Mouse (Mus musculus) spleen, postnatal 10 days (tissue): ENCODE measurements at regions not wholly inside any gene's neighbourhood (a gene's known extent, or its start where the extent isn't known, plus 50 kb on each side); places are given as distances from the start of the nearest gene placed in this dataset.

ENCODE experiments used
- DNase-seq, 2 experiments: peaks; one replicate each; pipeline ENCODE4 v3.0.0; 2021 to 2022; ENCODE audit warnings: low spot score in 2 of 2

DNA sequence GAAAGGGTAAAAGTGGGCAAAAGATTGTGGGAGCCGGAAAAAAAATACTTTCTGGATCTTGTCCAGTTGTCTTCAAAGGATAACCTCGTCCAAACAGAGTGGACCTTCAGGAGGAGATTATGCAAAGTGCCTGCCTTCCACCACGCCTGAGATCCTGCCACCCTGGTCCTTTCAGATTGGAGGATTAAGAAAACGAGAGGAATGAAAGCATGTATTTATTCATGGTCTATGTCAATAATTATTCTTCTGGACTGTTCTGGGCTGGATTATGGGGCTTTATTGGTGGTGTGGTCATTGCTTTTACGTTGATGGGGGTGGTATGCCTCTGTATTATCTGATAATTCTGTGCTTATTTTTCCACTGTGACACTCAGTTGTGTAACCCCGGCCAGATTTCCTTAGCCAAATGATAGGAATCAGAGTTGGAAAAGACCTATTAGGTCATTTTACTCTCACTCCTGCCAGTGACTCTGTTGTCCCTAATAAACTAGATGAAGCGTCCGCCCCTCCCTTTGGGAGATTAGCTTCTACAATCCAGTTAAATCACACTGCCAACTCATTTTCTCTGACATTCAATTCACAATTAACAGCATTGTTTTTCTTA lies 656.3 kb downstream of the Slc22a22 start:
- no peak for DNase-seq

DNA sequence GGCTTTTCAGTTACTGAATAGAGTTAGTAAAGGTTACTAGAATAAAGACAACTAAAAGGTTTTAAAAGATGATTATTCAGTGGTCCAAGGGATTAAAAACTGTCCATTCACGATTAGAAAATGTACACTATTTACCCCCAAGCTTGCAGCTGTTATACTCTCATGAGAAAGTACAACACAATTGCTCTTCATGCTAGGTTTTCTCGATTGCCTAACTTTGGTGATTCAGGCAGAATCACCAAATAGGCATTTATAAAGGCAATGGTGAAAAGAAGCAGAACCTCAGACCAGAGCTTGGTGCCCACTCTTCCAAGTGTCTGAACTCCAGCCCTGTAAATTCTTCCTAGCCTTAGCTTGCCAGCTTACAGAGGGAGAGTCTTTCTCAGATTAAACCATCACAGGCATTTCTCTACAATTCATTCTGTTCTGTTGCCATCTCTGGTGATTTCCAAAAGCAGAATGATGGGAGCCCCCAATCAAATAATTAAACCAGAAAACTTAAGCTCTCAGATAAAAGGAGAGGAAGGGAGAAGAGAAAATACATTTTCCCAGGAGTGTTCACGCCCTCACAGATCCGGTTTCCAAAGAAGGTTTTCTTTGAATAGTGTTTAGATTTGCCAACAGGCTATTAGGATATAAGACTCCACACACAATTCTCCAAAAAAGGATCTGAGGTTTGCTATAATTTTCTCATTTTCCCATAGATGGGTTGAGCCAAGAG lies 657.0 kb downstream of the Slc22a22 start:
- DNase-seq: no peak

DNA sequence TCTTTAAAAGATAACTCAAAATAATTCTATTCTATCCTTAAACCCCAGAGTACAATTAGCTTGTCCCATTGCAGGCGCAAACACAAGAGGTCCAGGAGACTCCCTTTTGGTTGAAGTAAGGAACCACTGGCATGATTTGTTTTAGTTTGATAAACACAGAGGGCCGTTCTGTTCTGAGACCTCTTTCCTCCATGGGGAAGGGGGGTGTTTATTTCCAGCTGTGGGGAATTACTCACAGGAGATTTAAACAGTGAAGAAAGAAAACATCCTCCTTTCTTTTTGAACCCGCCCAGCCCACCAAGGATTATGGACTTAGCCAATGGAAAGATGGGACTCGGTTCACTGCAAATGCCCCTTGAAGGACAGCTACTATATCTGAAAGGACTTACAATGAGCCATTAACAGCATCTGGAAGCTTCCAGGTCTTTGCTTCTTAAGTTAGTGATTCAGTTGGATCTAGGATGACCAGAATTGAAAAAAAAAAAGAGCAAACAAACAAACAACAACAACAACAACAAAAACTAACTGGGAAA lies 659.2 kb downstream of the Slc22a22 start:
- DNase-seq: no peak

DNA sequence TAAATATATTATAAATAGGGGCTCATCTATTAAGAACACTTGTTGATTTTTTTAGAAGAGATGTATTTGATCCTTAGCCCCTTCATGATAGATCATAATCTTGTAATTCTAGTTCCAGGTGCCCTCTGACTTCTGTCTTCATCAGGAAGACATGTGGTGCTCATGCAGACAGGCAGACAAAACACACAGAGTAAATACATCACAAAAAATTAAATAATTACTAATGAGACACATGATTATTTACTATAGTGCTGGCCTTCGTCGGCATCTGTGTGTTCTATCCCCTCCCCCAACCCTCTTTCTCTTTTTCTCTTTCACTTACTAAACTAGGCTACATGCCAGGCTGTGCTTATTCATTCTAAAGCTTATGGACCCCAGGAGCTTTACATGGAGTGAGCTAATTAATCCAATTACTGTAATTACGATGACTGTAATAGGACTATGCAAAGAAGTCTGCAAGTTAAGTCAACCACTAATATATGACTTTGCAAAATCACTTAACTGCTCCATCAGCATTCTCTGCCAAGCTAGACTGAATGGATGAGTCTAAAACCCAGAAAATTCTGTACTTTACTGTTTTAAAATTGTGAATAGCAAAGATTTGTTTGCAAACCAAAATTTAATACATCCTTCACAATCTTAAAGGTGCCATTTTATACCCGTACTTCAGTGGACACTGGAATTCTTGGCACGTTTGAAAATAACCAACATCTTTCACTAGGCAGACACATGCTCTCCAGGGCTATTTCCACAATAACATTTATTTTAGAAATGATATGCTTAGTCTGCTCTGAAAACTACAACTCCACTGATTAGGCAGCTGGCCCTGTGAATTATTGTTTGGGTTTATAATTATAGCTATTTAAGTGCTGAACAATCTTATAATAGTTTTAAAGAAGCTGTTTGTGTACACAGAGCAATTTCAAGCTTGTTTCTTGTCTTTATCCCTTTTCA lies 659.9 kb downstream of the Slc22a22 start:
- no peak for DNase-seq

DNA sequence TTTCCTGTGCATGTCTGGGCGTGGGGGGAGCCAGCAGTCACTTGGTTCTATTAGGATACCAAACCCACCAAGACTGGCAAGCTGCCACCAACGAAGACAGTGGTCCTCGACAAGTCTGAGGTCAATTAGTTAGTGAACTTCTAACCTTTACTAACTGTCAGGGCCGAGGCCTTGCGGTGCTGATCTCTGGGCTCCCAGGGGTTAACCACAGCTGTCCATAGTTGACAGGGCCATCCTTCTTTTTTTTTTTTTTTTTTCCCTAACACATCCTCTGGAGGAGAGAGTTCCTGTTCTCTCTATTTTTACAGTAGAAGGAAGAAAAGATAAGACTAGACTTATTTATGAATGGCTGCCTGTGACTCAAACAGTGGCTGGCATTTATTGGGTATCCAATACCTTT lies 663.5 kb downstream of the Slc22a22 start:
- peak in 1 of 2 experiments; percentile 12 for DNase-seq

DNA sequence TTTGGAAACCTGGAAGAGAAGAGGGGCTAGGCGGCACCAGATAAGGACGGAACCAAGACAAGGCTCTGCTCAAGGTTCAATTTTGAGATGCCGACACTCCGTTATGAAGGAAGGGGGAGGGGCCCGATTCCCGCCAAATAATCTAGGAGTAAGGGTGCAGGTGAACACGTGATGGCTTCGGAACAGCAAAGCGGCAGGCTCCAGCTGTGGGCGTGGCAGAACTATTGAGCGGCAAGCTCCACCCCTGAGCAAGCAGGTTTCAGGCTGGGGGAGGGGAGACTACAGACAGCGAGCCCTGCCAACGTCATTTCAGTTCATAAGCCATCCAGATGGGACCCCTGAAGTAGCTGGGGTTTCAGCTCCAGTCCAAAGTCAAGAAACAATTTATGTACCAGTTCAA lies 667.3 kb downstream of the Slc22a22 start:
- no peak for DNase-seq

DNA sequence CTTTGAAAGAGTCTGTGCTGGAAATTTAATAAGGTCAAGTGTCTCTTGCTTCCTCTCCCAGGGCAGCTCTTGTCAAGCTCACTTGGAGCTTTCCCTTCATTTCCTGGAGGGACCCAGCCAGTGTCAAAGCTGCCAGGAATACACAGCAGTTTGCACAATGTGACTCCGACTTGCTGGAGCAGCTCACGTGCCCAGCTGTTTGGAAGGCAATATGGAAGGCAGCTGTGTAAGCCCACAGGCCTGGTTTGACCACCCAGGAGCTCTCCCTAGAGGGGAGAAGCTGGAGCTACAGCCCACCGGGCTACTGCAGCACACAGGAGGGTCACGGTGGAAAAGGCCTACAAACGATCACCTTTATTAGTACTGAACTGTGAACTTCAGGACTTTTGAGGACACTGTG lies 669.8 kb downstream of the Slc22a22 start:
- DNase-seq: peak in 1 of 2 experiments; percentile 9

DNA sequence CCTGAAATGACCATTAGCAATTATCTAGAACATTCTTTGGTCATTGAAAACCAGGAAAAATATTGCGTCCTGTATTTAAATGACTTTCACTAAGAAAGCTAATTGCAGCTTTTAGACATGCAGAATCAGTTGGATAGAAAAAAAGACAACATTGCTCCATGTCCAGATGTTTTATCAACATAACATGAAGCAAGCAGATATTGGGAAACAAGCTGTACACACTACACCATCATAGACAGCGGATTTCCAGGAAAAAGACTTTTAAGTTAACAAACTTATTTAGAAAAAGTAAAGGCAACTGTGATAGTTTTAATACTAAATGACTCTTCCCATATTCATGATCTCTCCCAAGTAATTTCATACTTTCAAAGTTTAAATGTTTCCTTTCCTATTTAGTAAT lies 675.5 kb downstream of the Slc22a22 start:
- no peak for DNase-seq

DNA sequence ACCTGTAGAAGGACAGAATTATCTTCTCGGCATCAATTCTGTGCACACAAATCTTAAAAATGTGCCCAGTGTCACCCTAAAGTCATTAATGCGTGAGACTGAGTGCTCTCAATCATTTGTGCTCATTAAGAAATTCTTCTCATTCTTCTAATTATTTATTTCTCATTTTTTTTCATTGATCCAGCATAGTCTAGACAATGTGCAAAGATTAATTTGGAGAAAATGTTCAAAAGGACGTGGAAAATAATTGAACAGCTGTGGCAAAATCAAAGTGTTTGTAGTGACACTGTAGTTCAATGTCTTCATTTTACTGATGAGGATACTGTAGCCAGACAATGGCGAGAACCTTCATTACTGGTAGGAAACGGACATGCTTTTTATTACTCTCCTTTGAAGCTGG lies 702.0 kb downstream of the Slc22a22 start:
- no peak for DNase-seq

DNA sequence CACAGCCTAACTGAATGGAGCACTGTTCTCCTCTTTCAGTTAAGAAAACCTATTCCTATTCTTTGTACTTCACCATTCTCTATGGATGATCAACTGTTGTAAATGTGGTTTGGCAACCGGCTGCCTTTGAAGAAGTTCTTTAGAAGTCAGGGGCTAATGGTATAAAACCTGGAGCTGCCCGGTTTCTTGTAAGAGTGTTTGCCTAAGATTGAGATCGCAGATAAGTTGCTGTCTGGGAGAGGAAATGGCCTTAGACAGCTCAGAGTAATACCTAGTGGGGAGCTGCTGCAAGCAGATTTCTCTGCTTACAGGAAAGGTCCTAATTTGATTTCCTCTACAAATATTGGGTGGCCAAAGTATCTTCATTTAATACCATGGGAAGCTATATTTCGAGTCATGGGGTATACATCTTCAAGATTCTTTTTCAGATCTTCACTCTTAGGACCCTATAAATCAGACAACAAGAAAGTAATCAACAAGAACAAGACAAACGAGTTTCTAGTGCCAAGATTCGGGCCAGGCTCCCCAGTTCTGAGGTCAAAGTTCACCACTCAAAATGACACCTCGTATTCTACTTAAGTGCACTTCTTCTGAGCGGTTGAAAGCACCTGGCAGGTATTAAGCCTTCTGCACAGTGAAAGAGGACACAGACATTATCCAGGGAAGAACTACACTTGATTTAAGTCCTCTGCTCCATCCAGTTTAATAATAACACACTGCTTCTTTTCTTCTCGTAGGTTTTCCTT lies 702.6 kb downstream of the Slc22a22 start:
- no peak for DNase-seq

DNA sequence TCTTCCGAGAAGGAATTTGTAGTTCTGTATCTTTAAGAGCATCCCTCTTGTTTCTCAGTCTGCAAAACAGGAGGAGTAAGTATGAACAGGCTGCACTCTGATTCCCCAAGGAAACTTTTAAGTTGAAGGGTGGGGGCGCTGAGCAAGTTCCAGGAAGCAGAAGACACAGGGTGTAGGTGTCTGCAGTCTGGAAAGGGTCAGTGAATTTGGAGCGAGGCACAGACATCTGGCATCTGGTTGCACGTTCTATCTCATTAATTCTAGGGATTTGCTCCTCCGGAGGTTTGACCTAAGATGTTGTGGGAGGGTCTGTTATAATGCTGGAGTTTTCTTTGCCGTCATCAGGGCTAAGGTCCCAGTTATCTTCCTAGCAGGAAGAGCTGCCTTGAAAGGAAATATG lies 711.1 kb downstream of the Slc22a22 start:
- DNase-seq: no peak

DNA sequence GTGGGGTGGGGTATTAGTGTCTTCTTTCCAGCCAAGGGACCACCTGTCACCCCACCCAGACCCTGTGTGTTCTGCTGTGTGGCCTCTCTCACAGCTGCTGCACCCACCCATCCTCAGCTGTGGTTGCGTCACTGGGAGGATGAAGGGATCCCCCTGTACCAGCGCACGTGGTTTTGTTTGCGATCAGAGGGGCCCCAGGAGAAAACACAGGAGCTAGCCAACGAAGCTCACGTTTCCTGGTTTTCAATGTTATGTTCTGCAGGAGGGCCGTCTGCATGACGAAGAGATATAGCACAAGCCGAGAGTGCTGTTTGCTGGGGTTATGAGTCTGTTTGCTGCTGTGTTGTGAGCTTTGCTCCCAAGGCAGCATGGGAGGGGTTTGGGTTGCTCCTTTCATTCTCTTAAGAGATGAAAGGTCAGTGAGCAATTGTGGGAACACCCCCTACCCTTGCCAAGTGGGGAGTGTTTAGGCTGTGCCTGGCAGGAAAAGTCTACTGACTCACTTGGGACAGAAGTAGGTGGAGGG lies 712.4 kb downstream of the Slc22a22 start:
- no peak for DNase-seq

DNA sequence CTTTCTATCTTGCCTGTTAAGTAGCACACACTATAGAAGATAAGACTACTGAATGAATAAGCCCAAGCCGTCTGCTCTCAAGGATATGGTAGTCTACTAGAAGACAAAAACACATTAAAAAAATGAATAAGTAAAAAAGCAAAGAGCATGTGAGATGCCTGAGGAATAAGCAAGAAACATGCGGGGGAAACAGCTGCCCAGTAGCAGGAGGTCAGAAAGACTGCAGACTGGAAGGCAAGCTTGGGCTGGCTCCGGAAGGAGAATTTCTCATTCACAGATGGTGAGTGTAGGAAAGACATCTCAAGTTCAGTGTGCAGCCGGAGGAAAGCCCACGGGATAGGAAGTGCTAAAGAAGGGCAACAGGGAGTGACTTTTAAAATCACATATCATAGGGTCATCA lies 713.4 kb downstream of the Slc22a22 start:
- no peak for DNase-seq

DNA sequence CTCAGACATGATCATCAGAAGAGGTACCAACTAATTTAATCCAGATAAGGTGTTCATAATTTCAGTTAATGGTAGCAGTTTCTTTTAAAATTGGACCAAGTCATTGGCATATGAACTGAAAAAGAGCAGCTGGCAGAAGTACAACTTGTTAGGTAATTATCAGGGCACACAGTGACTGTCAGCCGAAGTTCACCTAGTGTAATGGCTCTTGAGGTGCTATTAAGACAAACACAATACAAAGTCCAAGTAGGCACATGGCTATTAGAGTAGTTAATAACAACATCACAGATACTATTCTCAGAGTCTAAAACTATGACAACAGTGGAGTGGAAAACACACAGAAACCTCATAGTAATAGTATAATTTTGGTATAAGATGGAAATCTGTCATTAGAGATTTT lies 730.7 kb downstream of the Slc22a22 start:
- no peak for DNase-seq

DNA sequence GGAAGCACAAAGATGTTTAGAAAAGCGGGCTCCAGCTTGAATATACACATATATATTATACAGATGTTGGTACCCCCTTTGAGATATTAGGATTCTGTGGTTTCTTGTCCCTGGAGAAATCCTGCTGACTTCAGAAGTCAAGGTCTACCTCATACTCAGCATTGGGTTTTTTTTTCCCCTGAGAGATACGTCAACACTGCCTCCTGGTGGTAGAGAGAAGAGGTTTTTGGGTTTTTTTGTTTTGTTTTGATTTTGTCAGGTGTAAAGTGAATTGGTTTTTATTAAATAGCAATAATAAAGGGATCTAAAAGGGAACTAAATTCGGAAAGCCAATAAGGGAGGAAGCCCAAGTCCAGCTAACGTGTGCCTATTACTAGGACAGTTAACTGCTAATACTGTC lies 732.5 kb downstream of the Slc22a22 start:
- no peak for DNase-seq
